Mouse (Mus musculus): Measurements from ENCODE around the gene Ms4a4a. TPM values are rescaled to one million over a fixed set of nuclear protein-coding genes. Genes with fewer than 3 reads are reported as not detected.

The Ms4a4a gene
- total RNA-seq, 2 experiments from 2014 or later: 9.1 to 9.5 TPM

GRCm38 (mm10) chr19:11435058-11435834 lies 59.9 kb downstream of the Ms4a4a start:
- no peak for DNase-seq

Other genes starting within 250 kb of the Ms4a4a start
- not detected for gene 1700017D01Rik, start 244.6 kb upstream of the Ms4a4a start, total RNA-seq (2021)
- gene 1700025F22Rik, start 210.2 kb upstream of the Ms4a4a start, total RNA-seq (2021): not detected
- not detected for gene Ms4a13, start 178.8 kb upstream of the Ms4a4a start, total RNA-seq (2021)
- gene Ms4a12, start 143.1 kb upstream of the Ms4a4a start, total RNA-seq (2021): not detected
- gene Ms4a1, start 109.3 kb upstream of the Ms4a4a start, total RNA-seq (2021): 1 to 10 TPM in 1 of 2 experiments, under 1 TPM in 1; 0.35 to 4.4 TPM
- gene Ms4a5, start 91.7 kb upstream of the Ms4a4a start, total RNA-seq (2021): not detected
- gene Ms4a14, start 61.1 kb upstream of the Ms4a4a start, total RNA-seq (2021): under 1 TPM in 1 of 2 experiments, not detected in 1; 0.12 TPM
- gene Ms4a7, start 39.4 kb upstream of the Ms4a4a start, total RNA-seq (2021): 1 to 10 TPM; 1.7 to 1.9 TPM
- 1 to 10 TPM in 1 of 2 experiments, under 1 TPM in 1; 0.94 to 1.3 TPM for gene Ms4a4c, start 29.2 kb downstream of the Ms4a4a start, total RNA-seq (2021)
- 1 to 10 TPM; 1.1 to 5.0 TPM for gene Ms4a4b, start 68.0 kb downstream of the Ms4a4a start, total RNA-seq (2021)
- 1 to 10 TPM; 7.6 to 9.6 TPM for gene Ms4a6c, start 93.8 kb downstream of the Ms4a4a start, total RNA-seq (2021)
- under 1 TPM in 1 of 2 experiments, not detected in 1; 0.82 TPM for gene Gm8369, start 110.4 kb downstream of the Ms4a4a start, total RNA-seq (2021)
- gene Ms4a6b, start 141.0 kb downstream of the Ms4a4a start, total RNA-seq (2021): 1 to 10 TPM; 7.0 to 9.7 TPM
- gene Ms4a4d, start 161.3 kb downstream of the Ms4a4a start, total RNA-seq (2021): 1 to 10 TPM; 5.4 to 6.7 TPM
- 1 to 10 TPM; 3.6 to 4.7 TPM for gene Ms4a6d, start 229.3 kb downstream of the Ms4a4a start, total RNA-seq (2021)
- gene Ms4a2, start 248.2 kb downstream of the Ms4a4a start, total RNA-seq (2021): not detected

All from heart, adult 18-20 months (tissue).